Mouse (Mus musculus) adrenal gland, postnatal 10 days (tissue): Measurements from ENCODE around the gene Cst13. TPM values are rescaled to one million over a fixed set of nuclear protein-coding genes. Genes with fewer than 3 reads are reported as not detected.
"Not testable (repeated sequence)": the region's sequence is repeated elsewhere in the genome, so short reads cannot be mapped to it uniquely, and the experiment has no call there.

Experiments
- DNase-seq: peaks from one replicate; pipeline ENCODE4 v3.0.0; 2021; ENCODE audit warnings: mixed read lengths
- long read RNA-seq, 2 experiments: library from polyadenylated mRNA; stranded (forward); transcript quantifications; one replicate each; pipeline ENCODE4 v2.0.0; 2021
- total RNA-seq, 2 experiments: library from RNA; stranded (reverse); gene quantifications; 2 replicates each; pipeline ENCODE4 v1.2.3; 2021

Gene Cst13
- not detected for total RNA-seq
- long read RNA-seq, experiment 1: 0 reads
- long read RNA-seq, experiment 2: 0 reads

- no peak for DNase-seq
Observed at GRCm38 (mm10) chr2:148819909-148820308, at the start of gene Cst13. Cst13 (plus strand) TSS chr2:148820081.

GRCm38 (mm10) chr2:148771397-148771796 lies 48.5 kb upstream of the Cst13 start, which contains the start of gene Cst11:
Cst11 (minus strand) TSS chr2:148771497.
- DNase-seq: not testable (repeated sequence)

GRCm38 (mm10) chr2:148781709-148782108 lies 38.2 kb upstream of the Cst13 start, which contains the start of gene 8030411F24Rik:
8030411F24Rik (plus strand) TSS chr2:148782009.
- no peak for DNase-seq

- DNase-seq: no peak
Observed at GRCm38 (mm10) chr2:148789142-148789541, 30.7 kb upstream of the Cst13 start, which contains the start of gene Cst12. Cst12 (plus strand) TSS chr2:148789361.

GRCm38 (mm10) chr2:148798485-148798884 lies 21.4 kb upstream of the Cst13 start, which contains the start of gene Cst8:
Cst8 (plus strand) TSS chr2:148798785.
- DNase-seq: peak; percentile 11

- DNase-seq: peak; percentile 10
Observed at GRCm38 (mm10) chr2:148801491-148801921, 18.4 kb upstream of the Cst13 start.

GRCm38 (mm10) chr2:148806696-148807095 lies 13.2 kb upstream of the Cst13 start:
- DNase-seq: no peak

- no peak for DNase-seq
Observed at GRCm38 (mm10) chr2:148825986-148826385, 6.1 kb downstream of the Cst13 start.

GRCm38 (mm10) chr2:148834912-148835311 lies 15.0 kb downstream of the Cst13 start, which contains the start of gene Cst9:
Cst9 (plus strand) TSS chr2:148835147.
- DNase-seq: no peak

- no peak for DNase-seq
Observed at GRCm38 (mm10) chr2:148838075-148838777, 18.3 kb downstream of the Cst13 start.

- DNase-seq: no peak
Observed at GRCm38 (mm10) chr2:148839224-148839623, 19.3 kb downstream of the Cst13 start.

GRCm38 (mm10) chr2:148851116-148851906 lies 31.4 kb downstream of the Cst13 start:
- peak; percentile 85 for DNase-seq

- DNase-seq: peak; percentile 7
Observed at GRCm38 (mm10) chr2:148856630-148857400, 36.9 kb downstream of the Cst13 start.

GRCm38 (mm10) chr2:148857506-148857905 lies 37.6 kb downstream of the Cst13 start:
- no peak for DNase-seq

- DNase-seq: no peak
Observed at GRCm38 (mm10) chr2:148860993-148861392, 41.1 kb downstream of the Cst13 start.

- DNase-seq: no peak
Observed at GRCm38 (mm10) chr2:148861693-148862092, 41.8 kb downstream of the Cst13 start.

GRCm38 (mm10) chr2:148864966-148865365 lies 45.1 kb downstream of the Cst13 start, which contains the start of gene 9230104L09Rik:
9230104L09Rik (minus strand) TSS chr2:148865038.
- peak; percentile 30 for DNase-seq

- DNase-seq: no peak
Observed at GRCm38 (mm10) chr2:148868959-148869358, 49.1 kb downstream of the Cst13 start.

- no peak for DNase-seq
Observed at GRCm38 (mm10) chr2:148870526-148870925, 50.6 kb downstream of the Cst13 start.

- no peak for DNase-seq
Observed at GRCm38 (mm10) chr2:148872860-148873259, 53.0 kb downstream of the Cst13 start.

- DNase-seq: no peak
Observed at GRCm38 (mm10) chr2:148874224-148874616, 54.3 kb downstream of the Cst13 start.
